Mouse (Mus musculus) spleen, postnatal 10 days (tissue): ENCODE results near the gene Map2k6.
"Not testable (repeated sequence)": the region's sequence is repeated elsewhere in the genome, so short reads cannot be mapped to it uniquely, and the experiment has no call there.

Experiments
- DNase-seq, 2 experiments: peaks; one replicate each; pipeline ENCODE4 v3.0.0; 2021 to 2022; ENCODE audit warnings: low spot score in 2 of 2

The Map2k6 gene

GRCm38 (mm10) chr11:110398553-110399239 lies at the start of gene Map2k6:
Gene Map2k6, plus strand, starts transcription at chr11:110399122.
- DNase-seq, result peak; percentile 26 to 83

GRCm38 (mm10) chr11:110354261-110354660 lies 44.7 kb upstream of the Map2k6 start:
- no peak for DNase-seq

- not testable (repeated sequence) for DNase-seq
Observed at GRCm38 (mm10) chr11:110355131-110355530, 43.8 kb upstream of the Map2k6 start.

- no peak for DNase-seq
Observed at GRCm38 (mm10) chr11:110357756-110358551, 41.0 kb upstream of the Map2k6 start.

GRCm38 (mm10) chr11:110365016-110365415 lies 33.9 kb upstream of the Map2k6 start:
- peak; percentile 49 to 81 for DNase-seq

- DNase-seq, result peak in 1 of 2 experiments; percentile 34
Observed at GRCm38 (mm10) chr11:110366902-110367301, 32.0 kb upstream of the Map2k6 start.

GRCm38 (mm10) chr11:110367638-110368037 lies 31.3 kb upstream of the Map2k6 start:
- DNase-seq, result no peak

- no peak for DNase-seq
Observed at GRCm38 (mm10) chr11:110369312-110370019, 29.5 kb upstream of the Map2k6 start.

- no peak for DNase-seq
Observed at GRCm38 (mm10) chr11:110371827-110372226, 27.1 kb upstream of the Map2k6 start.

- DNase-seq, result no peak
Observed at GRCm38 (mm10) chr11:110372266-110372954, 26.5 kb upstream of the Map2k6 start.

GRCm38 (mm10) chr11:110374036-110374435 lies 24.9 kb upstream of the Map2k6 start:
- DNase-seq, result no peak

GRCm38 (mm10) chr11:110379661-110380309 lies 19.1 kb upstream of the Map2k6 start:
- peak in 1 of 2 experiments; percentile 30 for DNase-seq

- no peak for DNase-seq
Observed at GRCm38 (mm10) chr11:110380310-110380668, 18.6 kb upstream of the Map2k6 start.

- no peak for DNase-seq
Observed at GRCm38 (mm10) chr11:110385487-110385886, 13.4 kb upstream of the Map2k6 start.

GRCm38 (mm10) chr11:110392763-110393162 lies 6.2 kb upstream of the Map2k6 start:
- no peak for DNase-seq

GRCm38 (mm10) chr11:110394788-110395452 lies 4.0 kb upstream of the Map2k6 start:
- no peak for DNase-seq

GRCm38 (mm10) chr11:110396085-110396484 lies 2.8 kb upstream of the Map2k6 start:
- DNase-seq, result no peak

GRCm38 (mm10) chr11:110399240-110400150 lies 573 bp downstream of the Map2k6 start:
- no peak for DNase-seq

GRCm38 (mm10) chr11:110400283-110400682 lies 1.4 kb downstream of the Map2k6 start:
- no peak for DNase-seq

GRCm38 (mm10) chr11:110402671-110403070 lies 3.7 kb downstream of the Map2k6 start:
- no peak for DNase-seq
